Mouse (Mus musculus) heart, adult 18-20 months (tissue): ENCODE results near the gene Krt27. TPM values are rescaled to one million over a fixed set of nuclear protein-coding genes. Genes with fewer than 3 reads are reported as not detected.
A peak's percentile ranks its signal among the peaks of the same experiment; 100 is the strongest.

Source experiments
- DNase-seq, 2 experiments: peaks; one replicate each; pipeline ENCODE4 v3.0.0; 2021 to 2022; ENCODE audit warnings: mixed read lengths in 1 of 2
- long read RNA-seq, 2 experiments: library from polyadenylated mRNA; stranded (forward); transcript quantifications; one replicate each; pipeline ENCODE4 v2.0.0; 2021
- total RNA-seq, 2 experiments: library from RNA; stranded (reverse); gene quantifications; 2 replicates each; pipeline ENCODE4 v1.2.3; 2021

Krt27 gene
- not detected for total RNA-seq
- long read RNA-seq, experiment 1: 0 reads
- long read RNA-seq, experiment 2: 0 reads

GRCm38 (mm10) chr11:99351004-99351403 is at the start of gene Krt27:
Krt27 (minus strand) TSS chr11:99351104.
- DNase-seq: no peak

- no peak for DNase-seq
Observed at GRCm38 (mm10) chr11:99399956-99400549, 49.1 kb upstream of the Krt27 start.

GRCm38 (mm10) chr11:99398832-99399231 is 47.9 kb upstream of the Krt27 start:
- DNase-seq: no peak

DNA sequence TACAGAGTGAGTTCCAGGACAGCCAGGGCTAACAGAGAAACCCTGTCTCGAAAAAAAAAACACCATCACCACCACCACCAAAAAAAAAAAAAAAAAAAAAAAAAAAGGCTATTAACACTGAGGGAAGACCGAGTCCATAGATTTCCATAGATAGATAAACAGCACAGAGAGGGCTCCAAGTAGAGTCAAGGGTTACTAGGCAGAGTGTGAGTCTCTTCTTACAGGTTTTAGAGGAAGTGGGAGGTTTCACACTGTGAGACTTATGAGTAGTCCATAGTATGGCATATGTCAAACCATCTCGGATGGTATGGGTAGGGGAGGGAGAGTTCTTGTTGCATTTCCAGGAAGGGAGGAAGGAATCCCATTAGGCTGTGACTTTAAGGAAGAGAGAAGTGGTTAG is 47.2 kb upstream of the Krt27 start:
- no peak for DNase-seq

GRCm38 (mm10) chr11:99396661-99397060 is 45.8 kb upstream of the Krt27 start:
- no peak for DNase-seq

- DNase-seq: no peak
Observed at GRCm38 (mm10) chr11:99396034-99396433, 45.1 kb upstream of the Krt27 start.

DNA sequence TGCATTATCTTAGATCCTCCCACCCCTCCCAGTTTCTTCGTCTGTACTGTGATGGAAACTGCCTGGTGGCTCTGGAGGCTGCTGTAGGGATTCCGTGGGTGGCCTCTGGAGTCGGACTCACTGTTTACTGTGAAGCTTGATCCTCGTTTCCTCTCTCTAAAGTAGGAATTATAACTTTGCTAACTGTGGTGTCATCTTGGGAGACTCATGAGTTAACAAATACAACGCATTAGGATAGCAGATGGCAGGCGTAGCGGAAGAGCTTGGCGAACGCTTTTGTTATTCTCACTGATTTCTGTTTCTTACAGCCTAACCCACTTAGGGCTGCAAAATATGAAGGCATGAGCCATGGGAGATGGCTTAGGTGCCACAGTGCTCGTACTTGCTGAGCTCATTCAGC is 41.6 kb upstream of the Krt27 start:
- no peak for DNase-seq

GRCm38 (mm10) chr11:99391375-99391774 is 40.5 kb upstream of the Krt27 start:
- no peak for DNase-seq

GRCm38 (mm10) chr11:99390866-99391265 is 40.0 kb upstream of the Krt27 start:
- DNase-seq: no peak

DNA sequence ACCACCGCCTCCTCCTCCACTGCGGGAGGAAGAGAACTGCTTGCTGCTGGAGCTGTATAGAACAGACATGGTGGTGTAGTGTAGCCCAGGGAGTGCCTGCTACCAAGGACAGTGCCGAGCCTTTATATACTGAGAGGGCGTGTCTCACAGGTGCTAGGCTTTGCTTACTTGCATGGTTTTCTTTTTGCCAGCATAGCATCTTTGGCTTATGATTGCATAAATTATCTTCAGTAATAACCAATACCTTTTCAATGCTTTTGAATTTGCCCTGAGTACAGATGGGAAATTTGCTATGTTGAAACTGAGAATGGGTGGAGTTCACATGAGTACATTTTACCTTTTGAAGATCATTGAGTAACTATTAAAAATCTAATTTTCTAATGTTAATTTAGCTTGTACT is 38.4 kb upstream of the Krt27 start, which contains the start of gene Krt10:
Gene Krt10 (minus strand): TSS at position 101 of the 400 bp plus-strand sequence.
- DNase-seq: no peak

GRCm38 (mm10) chr11:99388661-99389060 is 37.8 kb upstream of the Krt27 start:
- no peak for DNase-seq

DNA sequence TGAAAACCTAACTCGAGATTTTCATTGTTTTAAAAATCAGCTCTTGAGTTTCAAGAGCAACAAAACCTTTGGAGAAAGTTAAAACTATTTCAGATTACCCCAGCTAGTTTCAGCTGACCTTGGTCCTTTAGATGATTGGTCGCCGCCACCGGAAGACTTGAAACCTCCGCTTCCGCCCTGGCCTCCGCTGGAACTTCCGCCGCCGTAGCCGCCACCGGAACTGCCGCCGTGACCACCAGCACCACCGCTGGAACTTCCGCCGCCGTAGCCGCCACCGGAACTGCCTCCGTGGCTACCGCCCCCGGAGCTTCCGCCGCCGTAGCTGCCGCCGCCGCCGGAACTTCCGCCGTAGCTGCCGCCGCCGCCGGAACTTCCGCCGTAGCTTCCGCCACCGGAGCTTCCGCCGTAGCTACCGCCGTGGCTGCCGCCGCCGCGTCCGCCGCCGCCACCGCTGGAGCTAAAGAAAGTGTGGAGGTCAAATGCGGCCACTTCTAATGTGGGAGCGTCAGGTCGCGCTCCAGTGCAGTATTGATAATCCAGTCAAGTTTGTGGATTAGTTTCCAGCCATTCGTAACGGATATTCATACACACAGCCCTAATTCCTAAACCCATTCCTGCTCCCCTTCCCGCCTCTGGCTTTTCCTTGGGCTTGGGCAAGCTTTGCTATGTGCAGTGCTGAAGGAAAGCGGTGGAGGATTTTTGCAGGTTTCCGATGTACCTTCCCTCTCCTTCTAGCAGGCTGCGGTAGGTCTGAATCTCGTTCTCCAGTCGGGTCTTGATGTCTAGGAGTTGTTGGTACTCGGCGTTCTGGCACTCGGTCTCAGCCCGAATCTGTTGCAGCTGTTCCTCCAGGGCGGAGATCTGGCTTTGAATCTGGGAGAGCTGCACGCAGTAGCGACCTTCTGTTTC is 35.2 kb upstream of the Krt27 start:
- DNase-seq: peak; percentile 90 to 95

DNA sequence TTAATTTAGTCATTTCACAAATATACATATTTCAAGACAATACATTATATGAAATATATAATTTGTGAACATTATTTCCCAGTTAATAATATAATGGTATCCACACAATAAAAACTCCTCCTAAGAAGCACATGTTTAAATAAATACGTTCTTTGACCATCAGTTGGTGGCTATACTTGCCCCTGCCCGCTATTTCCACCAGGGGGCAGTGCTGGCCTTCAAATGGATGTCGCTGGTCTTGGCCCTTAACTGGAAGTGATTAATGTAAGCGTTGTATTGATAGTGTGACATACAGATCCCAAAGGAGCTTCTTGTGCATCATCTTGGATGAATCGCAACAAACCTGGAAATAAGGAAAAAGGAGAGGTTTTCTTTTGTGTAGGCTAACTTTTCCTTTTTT is 28.7 kb upstream of the Krt27 start:
- peak; percentile 61 to 87 for DNase-seq

DNA sequence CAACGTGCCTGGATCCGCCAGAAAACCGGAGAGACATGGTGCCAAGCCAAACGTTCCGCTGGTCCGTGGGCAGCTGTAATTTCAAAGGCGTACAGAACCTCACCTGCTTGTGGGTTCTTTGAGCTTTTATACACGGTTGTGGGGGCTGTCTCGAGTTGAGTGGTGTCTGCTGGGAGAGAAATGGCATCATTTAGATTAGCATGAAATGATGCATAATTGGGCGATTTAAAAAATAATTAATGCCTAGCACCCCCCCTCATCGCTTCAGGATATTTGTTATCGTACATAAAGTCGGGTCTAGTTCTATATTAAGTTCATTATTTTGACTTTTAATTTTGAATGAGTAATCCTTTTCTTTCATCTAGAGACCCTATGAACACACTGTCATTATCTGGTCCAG is 23.9 kb upstream of the Krt27 start, which contains the start of gene Krt28:
Gene Krt28 (minus strand): TSS at position 101 of the 400 bp plus-strand sequence.
- no peak for DNase-seq

DNA sequence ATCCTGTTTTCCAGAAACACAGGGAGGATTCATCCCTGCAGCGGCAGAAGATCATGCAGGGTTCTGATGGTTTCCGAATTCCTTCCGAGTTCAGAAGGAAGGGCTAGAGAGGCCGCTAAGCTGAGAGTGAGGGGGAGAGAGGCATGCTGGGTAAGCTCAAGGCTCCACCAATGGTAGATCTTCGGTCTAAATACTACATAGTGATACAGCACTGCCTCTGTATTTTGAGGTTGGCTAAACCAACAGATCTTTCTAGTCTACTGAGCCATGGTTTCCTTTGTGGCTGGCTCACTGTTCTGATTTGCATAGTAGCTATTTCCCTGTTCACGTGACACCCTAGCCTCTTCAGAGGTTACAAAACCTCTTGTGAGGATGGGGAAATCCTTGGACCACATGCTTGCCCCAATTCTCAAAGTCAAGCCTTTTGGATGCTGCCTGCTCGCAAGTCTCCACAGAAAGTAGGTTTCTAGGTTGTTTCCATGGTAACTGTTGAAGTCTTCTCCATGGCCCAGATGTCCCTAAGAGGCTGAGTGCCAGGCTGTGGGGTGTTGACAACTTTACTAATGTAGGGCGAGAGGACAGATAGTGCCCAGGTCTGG is 19.0 kb upstream of the Krt27 start:
- DNase-seq: no peak

- DNase-seq: no peak
Observed at GRCm38 (mm10) chr11:99369229-99369628, 18.3 kb upstream of the Krt27 start.

DNA sequence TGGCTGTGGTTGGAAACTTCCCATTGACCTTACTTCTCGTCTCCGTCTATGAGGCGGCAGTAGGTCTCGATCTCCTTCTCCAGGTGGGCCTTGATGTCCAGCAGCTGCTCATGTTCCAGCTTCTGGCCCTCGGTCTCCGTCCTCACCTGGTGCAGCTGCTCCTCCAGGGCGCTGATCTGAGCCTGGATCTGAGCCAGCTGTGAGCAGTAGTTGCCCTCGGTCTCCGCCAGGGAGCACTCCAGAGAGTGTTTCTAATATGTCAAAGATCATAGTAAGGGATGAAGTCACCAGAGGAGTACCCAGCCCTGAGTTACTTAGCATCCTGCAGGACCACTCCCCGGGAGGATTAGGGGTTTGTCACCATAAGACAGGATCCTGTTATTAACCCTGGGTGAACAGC is 15.9 kb upstream of the Krt27 start:
- DNase-seq: no peak

- peak in 1 of 2 experiments; percentile 15 for DNase-seq
Observed at GRCm38 (mm10) chr11:99364412-99364811, 13.5 kb upstream of the Krt27 start.

- no peak for DNase-seq
Observed at GRCm38 (mm10) chr11:99361423-99361822, 10.5 kb upstream of the Krt27 start.

GRCm38 (mm10) chr11:99339299-99339847 is 11.5 kb downstream of the Krt27 start:
- DNase-seq: no peak

DNA sequence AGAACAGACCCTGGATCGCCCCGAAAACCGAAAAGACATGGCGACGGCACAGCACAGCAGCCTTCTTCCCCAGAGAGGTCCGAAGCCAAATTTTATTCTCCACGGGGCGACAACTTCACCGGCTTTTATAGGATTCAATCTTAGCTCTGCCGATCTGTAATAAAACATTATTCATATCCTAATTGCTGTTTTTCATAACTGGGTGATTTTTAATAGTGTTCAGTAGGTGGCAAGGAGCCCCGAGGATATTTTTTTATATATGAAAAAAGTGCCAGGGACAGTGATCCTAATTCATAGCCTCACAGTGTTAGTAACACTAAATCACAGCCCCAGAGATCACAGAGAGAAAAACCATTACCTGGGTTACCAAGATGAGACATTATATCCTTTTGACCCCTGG is 13.0 kb downstream of the Krt27 start, which contains the start of gene Krt26:
Gene Krt26 (minus strand): TSS at position 101 of the 400 bp plus-strand sequence.
- DNase-seq: no peak

GRCm38 (mm10) chr11:99333426-99333825 is 17.5 kb downstream of the Krt27 start:
- no peak for DNase-seq

GRCm38 (mm10) chr11:99329655-99330054 is 21.2 kb downstream of the Krt27 start:
- no peak for DNase-seq
